Mouse (Mus musculus): ENCODE results near the gene Bcas3. TPM values are rescaled to one million over a fixed set of nuclear protein-coding genes. Genes with fewer than 3 reads are reported as not detected.
A peak's percentile ranks its signal among the peaks of the same experiment; 100 is the strongest.

The Bcas3 gene
- polyA plus RNA-seq, 1 experiment from 2014 or later, result 44.3 TPM

GRCm38 (mm10) chr11:85695614-85696263 lies 342.8 kb downstream of the Bcas3 start:
- H3K27ac ChIP-seq (ENCODE audit: low read depth, low read length), result peak overlapping the region; percentile 28; the same call in 1 of the 2 replicates
- no peak for ATAC-seq (ENCODE audit: insufficient read depth, low FRiP score, low TSS enrichment)
- H3K4me1 ChIP-seq (ENCODE audit: control insufficient read depth, insufficient read depth, low read length), result peaks cover 25% of the 10 kb centered on the region

GRCm38 (mm10) chr11:85696491-85697398 lies 343.8 kb downstream of the Bcas3 start:
- Histone ChIP-seq H3K27me3 (ENCODE audit: control insufficient read depth, insufficient read depth, low read length) (no peaks in the 10 kb centered on the region), H3K4me2 (ENCODE audit: low read depth) (no peak overlapping the region), H3K4me3 (ENCODE audit: low read depth, low read length) (no peak overlapping the region), H3K9me3 (ENCODE audit: control insufficient read depth, low read length) (no peaks in the 10 kb centered on the region), H3K27ac (ENCODE audit: low read depth, low read length) (peak overlapping the region; percentile 28; the same call in 1 of the 2 replicates), H3K9ac (ENCODE audit: low read length) (no peak overlapping the region), H3K4me1 (ENCODE audit: control insufficient read depth, insufficient read depth, low read length) (peaks cover 25% of the 10 kb centered on the region), H3K36me3 (ENCODE audit: control insufficient read depth, insufficient read depth, low read length) (no peaks in the 10 kb centered on the region)
- WGBS, result 38% methylated on average over 14 of the region's 14 CpGs
- no peak; the same call in 1 of the 2 replicates for ATAC-seq (ENCODE audit: insufficient read depth, low FRiP score, low TSS enrichment)
- DNase-seq (ENCODE audit: low spot score), result peak; percentile 47

More at GRCm38 (mm10) chr11:85695614-85696263, 342.8 kb downstream of the Bcas3 start:
- Histone ChIP-seq H3K27me3 (ENCODE audit: control insufficient read depth, insufficient read depth, low read length) (no peaks in the 10 kb centered on the region), H3K4me2 (ENCODE audit: low read depth) (no peak overlapping the region), H3K36me3 (ENCODE audit: control insufficient read depth, insufficient read depth, low read length) (no peaks in the 10 kb centered on the region), H3K4me3 (ENCODE audit: low read depth, low read length) (no peak overlapping the region), H3K9me3 (ENCODE audit: control insufficient read depth, low read length) (no peaks in the 10 kb centered on the region), H3K9ac (ENCODE audit: low read length) (no peak overlapping the region)
- 58% methylated on average over 16 of the region's 16 CpGs for WGBS
- no peak for DNase-seq (ENCODE audit: low spot score)

GRCm38 (mm10) chr11:85697468-85697867 lies 344.5 kb downstream of the Bcas3 start:
- no peak for ATAC-seq (ENCODE audit: insufficient read depth, low FRiP score, low TSS enrichment)
- no peaks in the 10 kb centered on the region for H3K9me3 ChIP-seq (ENCODE audit: control insufficient read depth, low read length)

DNA sequence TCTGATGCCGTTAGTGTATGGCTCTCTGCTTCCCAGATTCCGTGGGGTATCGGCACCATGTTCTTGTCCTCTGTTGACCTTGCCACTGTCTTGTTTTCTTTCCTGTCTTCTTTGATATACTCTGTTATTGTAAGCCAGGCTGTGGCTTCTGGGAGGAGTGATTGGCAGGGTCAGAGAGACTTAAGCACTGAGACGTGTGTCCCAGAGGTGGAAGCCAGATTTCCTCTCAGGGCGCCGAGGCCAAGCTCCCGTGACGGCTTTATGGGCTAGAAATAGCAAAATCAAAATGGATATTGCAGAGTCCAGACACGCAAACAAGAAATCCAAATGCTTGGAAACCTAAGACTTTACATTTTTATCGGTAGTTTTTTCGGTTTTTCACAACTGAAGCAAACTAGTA lies 345.3 kb downstream of the Bcas3 start:
- Histone ChIP-seq H3K4me1 (ENCODE audit: control insufficient read depth, insufficient read depth, low read length) (peaks cover 25% of the 10 kb centered on the region), H3K36me3 (ENCODE audit: control insufficient read depth, insufficient read depth, low read length) (no peaks in the 10 kb centered on the region), H3K9ac (ENCODE audit: low read length) (no peak overlapping the region), H3K4me3 (ENCODE audit: low read depth, low read length) (no peak overlapping the region), H3K27ac (ENCODE audit: low read depth, low read length) (no peak overlapping the region), H3K4me2 (ENCODE audit: low read depth) (no peak overlapping the region), H3K9me3 (ENCODE audit: control insufficient read depth, low read length) (no peaks in the 10 kb centered on the region), H3K27me3 (ENCODE audit: control insufficient read depth, insufficient read depth, low read length) (no peaks in the 10 kb centered on the region)
- no peak for DNase-seq (ENCODE audit: low spot score)
- 61% methylated on average over 11 of the region's 11 CpGs for WGBS
- no peak for ATAC-seq (ENCODE audit: insufficient read depth, low FRiP score, low TSS enrichment)

More at GRCm38 (mm10) chr11:85697468-85697867, 344.5 kb downstream of the Bcas3 start:
- Histone ChIP-seq H3K4me3 (ENCODE audit: low read depth, low read length) (no peak overlapping the region), H3K4me1 (ENCODE audit: control insufficient read depth, insufficient read depth, low read length) (peaks cover 25% of the 10 kb centered on the region), H3K27me3 (ENCODE audit: control insufficient read depth, insufficient read depth, low read length) (no peaks in the 10 kb centered on the region), H3K36me3 (ENCODE audit: control insufficient read depth, insufficient read depth, low read length) (no peaks in the 10 kb centered on the region), H3K27ac (ENCODE audit: low read depth, low read length) (no peak overlapping the region), H3K4me2 (ENCODE audit: low read depth) (no peak overlapping the region), H3K9ac (ENCODE audit: low read length) (no peak overlapping the region)
- 73% methylated on average over 4 of the region's 4 CpGs for WGBS
- DNase-seq (ENCODE audit: low spot score), result no peak

DNA sequence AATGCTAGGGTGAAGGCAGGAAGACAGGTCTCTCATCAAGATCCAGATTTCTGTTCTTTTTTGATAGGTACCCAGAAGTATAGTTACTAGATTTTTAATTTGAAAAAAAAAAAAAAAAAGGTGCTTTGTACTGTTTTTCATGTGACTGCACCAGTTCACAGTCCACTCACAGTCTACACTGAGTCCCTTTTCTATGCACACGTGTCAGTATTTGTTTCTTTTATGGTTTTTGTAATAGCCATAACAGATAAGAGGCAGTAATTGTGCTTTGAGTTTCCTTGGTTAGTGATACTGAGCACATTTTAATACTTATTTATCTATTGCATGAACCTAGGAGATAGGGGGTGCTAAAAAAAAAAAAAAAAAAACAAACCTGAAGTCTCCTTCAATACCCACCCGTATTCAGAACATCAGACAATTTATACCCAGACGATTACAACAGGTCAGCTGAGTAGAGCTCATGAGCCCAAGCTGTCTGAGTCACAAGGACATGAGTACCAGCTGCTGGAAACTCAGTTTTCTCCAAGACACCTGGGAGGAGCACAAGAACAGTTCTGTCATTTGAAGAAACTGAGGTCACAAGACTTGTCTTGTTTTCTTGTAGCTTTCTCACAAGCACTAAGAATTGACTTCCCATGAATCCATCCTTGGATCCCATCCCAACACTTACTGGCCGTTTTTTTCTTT lies 351.2 kb downstream of the Bcas3 start:
- WGBS, result 79% methylated on average over 4 of the region's 4 CpGs
- Histone ChIP-seq H3K36me3 (ENCODE audit: control insufficient read depth, insufficient read depth, low read length) (no peaks in the 10 kb centered on the region), H3K4me2 (ENCODE audit: low read depth) (no peak overlapping the region), H3K27ac (ENCODE audit: low read depth, low read length) (no peak overlapping the region), H3K9ac (ENCODE audit: low read length) (no peak overlapping the region), H3K4me3 (ENCODE audit: low read depth, low read length) (no peak overlapping the region), H3K27me3 (ENCODE audit: control insufficient read depth, insufficient read depth, low read length) (no peaks in the 10 kb centered on the region), H3K9me3 (ENCODE audit: control insufficient read depth, low read length) (no peaks in the 10 kb centered on the region), H3K4me1 (ENCODE audit: control insufficient read depth, insufficient read depth, low read length) (0 out of 2 replicates have a peak, but pooled peaks cover 3% of the 10 kb centered on the region)
- no peak for ATAC-seq (ENCODE audit: insufficient read depth, low FRiP score, low TSS enrichment)
- no peak for DNase-seq (ENCODE audit: low spot score)

DNA sequence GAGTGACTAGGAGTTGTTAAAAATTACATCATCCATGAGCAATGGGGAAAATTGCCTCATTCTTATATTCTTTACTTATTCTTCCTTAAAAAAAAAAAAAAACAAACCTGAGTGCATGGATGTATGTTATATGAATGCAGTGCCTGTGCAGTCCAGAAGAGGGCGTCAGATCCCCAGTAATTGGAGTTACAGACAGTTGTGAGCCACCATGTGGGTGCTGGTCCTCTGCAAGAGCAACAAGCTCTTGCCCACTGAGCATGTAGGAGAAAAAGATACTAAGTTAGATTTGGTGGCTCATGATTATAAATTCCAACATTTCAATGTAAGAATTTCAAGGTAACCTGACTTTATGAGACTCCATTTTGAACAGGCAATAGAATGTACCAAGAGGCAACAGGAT lies 353.7 kb downstream of the Bcas3 start:
- ATAC-seq (ENCODE audit: insufficient read depth, low FRiP score, low TSS enrichment) (no peak), DNase-seq (ENCODE audit: low spot score) (no peak)

DNA sequence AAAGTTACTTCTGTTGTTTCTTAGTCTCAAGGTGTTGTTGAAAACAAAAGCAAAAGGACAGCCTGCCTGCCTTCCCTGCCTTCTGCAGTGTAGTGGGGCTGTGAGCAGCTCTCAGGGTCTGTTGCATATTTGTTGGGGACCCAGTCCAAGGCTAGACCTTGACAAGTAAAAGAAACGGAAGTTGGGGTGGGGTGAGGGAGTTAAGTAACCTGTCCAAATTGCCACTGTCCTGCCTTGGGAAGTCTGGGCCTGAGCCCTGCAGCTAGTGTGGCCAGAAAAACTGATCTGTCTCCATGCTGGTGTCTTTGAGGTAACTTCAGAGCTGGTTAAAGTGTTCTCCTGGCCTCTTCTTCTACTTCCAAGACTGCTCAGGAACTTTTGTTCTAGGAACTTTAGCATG lies 354.5 kb downstream of the Bcas3 start:
- DNase-seq (ENCODE audit: low spot score) (no peak), ATAC-seq (ENCODE audit: insufficient read depth, low FRiP score, low TSS enrichment) (no peak)
- H3K4me3 ChIP-seq (ENCODE audit: low read depth, low read length), result no peak overlapping the region
- H3K36me3 ChIP-seq (ENCODE audit: control insufficient read depth, insufficient read depth, low read length), result no peaks in the 10 kb centered on the region
- peaks cover 1% of the 10 kb centered on the region; the same call in 1 of the 2 replicates for H3K4me1 ChIP-seq (ENCODE audit: control insufficient read depth, insufficient read depth, low read length)
- H3K4me2 ChIP-seq (ENCODE audit: low read depth), result no peak overlapping the region
- WGBS, result 90% methylated on average over 1 of the region's 1 CpGs
- H3K9me3 ChIP-seq (ENCODE audit: control insufficient read depth, low read length), result no peaks in the 10 kb centered on the region
- H3K27me3 ChIP-seq (ENCODE audit: control insufficient read depth, insufficient read depth, low read length), result no peaks in the 10 kb centered on the region
- no peak overlapping the region for H3K27ac ChIP-seq (ENCODE audit: low read depth, low read length)
- no peak overlapping the region for H3K9ac ChIP-seq (ENCODE audit: low read length)

More for the DNA sequence above, 353.7 kb downstream of the Bcas3 start:
- H3K4me2 ChIP-seq (ENCODE audit: low read depth), result no peak overlapping the region
- H3K27ac ChIP-seq (ENCODE audit: low read depth, low read length), result no peak overlapping the region
- H3K9me3 ChIP-seq (ENCODE audit: control insufficient read depth, low read length), result no peaks in the 10 kb centered on the region
- no peaks in the 10 kb centered on the region for H3K36me3 ChIP-seq (ENCODE audit: control insufficient read depth, insufficient read depth, low read length)
- no peak overlapping the region for H3K4me3 ChIP-seq (ENCODE audit: low read depth, low read length)
- 38% methylated on average over 1 of the region's 1 CpGs for WGBS
- no peaks in the 10 kb centered on the region for H3K4me1 ChIP-seq (ENCODE audit: control insufficient read depth, insufficient read depth, low read length)
- no peak overlapping the region for H3K9ac ChIP-seq (ENCODE audit: low read length)
- no peaks in the 10 kb centered on the region for H3K27me3 ChIP-seq (ENCODE audit: control insufficient read depth, insufficient read depth, low read length)

DNA sequence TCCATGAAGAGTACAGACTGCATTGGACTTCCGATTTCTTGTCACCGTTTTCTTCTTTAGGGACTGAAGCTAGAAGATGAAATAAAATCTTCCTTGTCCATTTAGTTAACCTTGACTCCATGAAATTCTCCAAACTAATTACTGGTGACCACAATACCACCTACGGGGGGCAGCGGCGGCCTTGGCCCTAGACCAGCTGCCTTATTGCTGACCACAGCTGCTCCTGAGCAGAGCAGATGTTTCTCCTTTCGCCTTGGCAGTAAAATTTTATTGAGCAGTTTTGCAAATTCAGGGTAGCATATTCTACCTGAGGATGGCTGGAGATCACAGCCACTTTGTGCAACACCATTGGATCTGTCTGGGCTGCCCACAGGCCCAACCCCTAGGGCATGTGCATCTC lies 356.2 kb downstream of the Bcas3 start:
- Histone ChIP-seq H3K27me3 (ENCODE audit: control insufficient read depth, insufficient read depth, low read length) (no peaks in the 10 kb centered on the region), H3K4me2 (ENCODE audit: low read depth) (no peak overlapping the region), H3K4me3 (ENCODE audit: low read depth, low read length) (no peak overlapping the region), H3K4me1 (ENCODE audit: control insufficient read depth, insufficient read depth, low read length) (peaks cover 14% of the 10 kb centered on the region), H3K36me3 (ENCODE audit: control insufficient read depth, insufficient read depth, low read length) (no peaks in the 10 kb centered on the region), H3K27ac (ENCODE audit: low read depth, low read length) (no peak overlapping the region), H3K9ac (ENCODE audit: low read length) (no peak overlapping the region), H3K9me3 (ENCODE audit: control insufficient read depth, low read length) (no peaks in the 10 kb centered on the region)
- ATAC-seq (ENCODE audit: insufficient read depth, low FRiP score, low TSS enrichment) (no peak), DNase-seq (ENCODE audit: low spot score) (no peak)
- WGBS, result 68% methylated on average over 6 of the region's 6 CpGs
